Mouse (Mus musculus) neural tube, embryonic 12.5 days (tissue): ENCODE measurements around the gene Pitpna. TPM values are rescaled to one million over a fixed set of nuclear protein-coding genes. Genes with fewer than 3 reads are reported as not detected.

Experiments
- ATAC-seq: fragments of 200-750 bp; cut with Nextera tagmentation; 2 replicates; pipeline ENCODE4 v1.8.0; 2017; ENCODE audit warnings: low read depth, mild to moderate bottlenecking, moderate TSS enrichment, moderate library complexity; ENCODE audit not compliant: low FRiP score
- H3K27ac ChIP-seq: fragments of 300-500 bp; sonication (generic); 2 replicates; pipeline ENCODE4 v1.5.1; 2016
- H3K27me3 ChIP-seq: fragments of 300-500 bp; sonication (generic); replicated peaks from 2 replicates; pipeline ENCODE4 v1.6.1; 2016; ENCODE audit warnings: mild to moderate bottlenecking
- H3K36me3 ChIP-seq: fragments of 300-500 bp; sonication (generic); 2 replicates; pipeline ENCODE4 v1.6.1; 2016; ENCODE audit warnings: mild to moderate bottlenecking
- H3K4me1 ChIP-seq: fragments of 300-500 bp; sonication (generic); 2 replicates; pipeline ENCODE4 v1.6.1; 2016
- H3K4me2 ChIP-seq: fragments of 300-500 bp; sonication (generic); replicated peaks from 2 replicates; pipeline ENCODE4 v1.6.1; 2016; ENCODE audit warnings: mild to moderate bottlenecking
- H3K4me3 ChIP-seq: fragments of 300-500 bp; sonication (generic); 2 replicates; pipeline ENCODE4 v1.5.1; 2016
- H3K9ac ChIP-seq: fragments of 300-500 bp; sonication (generic); 2 replicates; pipeline ENCODE4 v1.6.1; 2016; ENCODE audit warnings: mild to moderate bottlenecking
- H3K9me3 ChIP-seq: fragments of 300-500 bp; sonication (generic); 2 replicates; pipeline ENCODE4 v1.6.1; 2016; ENCODE audit warnings: mild to moderate bottlenecking
- WGBS: fragments of 180-500 bp; shearing (Covaris S2); methylation state at CpG from one replicate; pipeline ENCODE4 v1.1.7; 2016; 5-methylcytosine and 5-hydroxymethylcytosine counted together
- polyA plus RNA-seq: library from polyadenylated mRNA; unstranded; fragments of >200 nt; fragmentation: Nextera tagmentation; extraction: Ambion mirVana; gene quantifications from 2 replicates; pipeline ENCODE4 v1.2.1, GENCODE M21; 2016

Gene Pitpna
- polyA plus RNA-seq: 134 and 140 TPM in 2 replicates

- peaks cover 7% of the 10 kb centered on the region for H3K36me3 ChIP-seq
- peak within 1 kb of the TSS; percentile 97 for H3K4me2 ChIP-seq
- peak within 1 kb of the TSS; percentile 95 for H3K9ac ChIP-seq
- H3K27ac ChIP-seq: peak within 1 kb of the TSS; percentile 87
- peak; percentile 89 for ATAC-seq
- H3K27me3 ChIP-seq: no peaks in the 10 kb centered on the region
- peaks cover 19% of the 10 kb centered on the region for H3K4me1 ChIP-seq
- H3K4me3 ChIP-seq: peak within 1 kb of the TSS; percentile 97
- 6% methylated on average over 49 of the region's 49 CpGs for WGBS
- H3K9me3 ChIP-seq: no peaks in the 10 kb centered on the region
Observed at GRCm38 (mm10) chr11:75587493-75588284, at the start of gene Pitpna. TSS of gene Pitpna (plus strand) at chr11:75588097.

GRCm38 (mm10) chr11:75538184-75538969 lies 49.5 kb upstream of the Pitpna start:
- Histone ChIP-seq H3K27me3 (no peaks in the 10 kb centered on the region), H3K4me2 (no peak overlapping the region; the same call in 1 of the 2 replicates), H3K36me3 (peaks cover 5% of the 10 kb centered on the region; the same call in 1 of the 2 replicates), H3K9me3 (no peaks in the 10 kb centered on the region), H3K4me1 (peaks cover 33% of the 10 kb centered on the region), H3K9ac (0 out of 2 replicates have a peak overlapping the region, but pooled peaks have one; percentile 14), H3K27ac (no peak overlapping the region), H3K4me3 (no peak overlapping the region)
- 70% methylated on average over 9 of the region's 9 CpGs for WGBS
- no peak for ATAC-seq

- no peak overlapping the region for H3K27ac ChIP-seq
- H3K27me3 ChIP-seq: no peaks in the 10 kb centered on the region
- no peak overlapping the region for H3K4me3 ChIP-seq
- peaks cover 5% of the 10 kb centered on the region; the same call in 1 of the 2 replicates for H3K36me3 ChIP-seq
- no peak overlapping the region for H3K9ac ChIP-seq
- peaks cover 31% of the 10 kb centered on the region for H3K4me1 ChIP-seq
- no peaks in the 10 kb centered on the region for H3K9me3 ChIP-seq
- 91% methylated on average over 13 of the region's 13 CpGs for WGBS
- ATAC-seq: no peak
- H3K4me2 ChIP-seq: no peak overlapping the region
Observed at GRCm38 (mm10) chr11:75538970-75539299, 49.0 kb upstream of the Pitpna start.

- H3K27me3 ChIP-seq: no peaks in the 10 kb centered on the region
- no peak overlapping the region for H3K27ac ChIP-seq
- 94% methylated on average over 8 of the region's 8 CpGs for WGBS
- H3K4me3 ChIP-seq: no peak overlapping the region
- H3K9me3 ChIP-seq: no peaks in the 10 kb centered on the region
- no peak overlapping the region for H3K9ac ChIP-seq
- H3K36me3 ChIP-seq: peaks cover 12% of the 10 kb centered on the region; the same call in 1 of the 2 replicates
- peaks cover 21% of the 10 kb centered on the region for H3K4me1 ChIP-seq
- H3K4me2 ChIP-seq: no peak overlapping the region
- ATAC-seq: no peak
Observed at GRCm38 (mm10) chr11:75540209-75540608, 47.7 kb upstream of the Pitpna start.

GRCm38 (mm10) chr11:75540710-75541581 lies 47.0 kb upstream of the Pitpna start:
- no peaks in the 10 kb centered on the region for H3K9me3 ChIP-seq
- H3K4me1 ChIP-seq: peaks cover 15% of the 10 kb centered on the region
- H3K4me3 ChIP-seq: no peak overlapping the region
- 81% methylated on average over 19 of the region's 19 CpGs for WGBS
- no peak overlapping the region for H3K9ac ChIP-seq
- no peak for ATAC-seq
- H3K36me3 ChIP-seq: peaks cover 19% of the 10 kb centered on the region; the same call in 1 of the 2 replicates
- no peak overlapping the region for H3K27ac ChIP-seq
- H3K27me3 ChIP-seq: no peaks in the 10 kb centered on the region
- no peak overlapping the region for H3K4me2 ChIP-seq

- 83% methylated on average over 9 of the region's 9 CpGs for WGBS
- no peak overlapping the region for H3K4me2 ChIP-seq
- peaks cover 4% of the 10 kb centered on the region; the same call in 1 of the 2 replicates for H3K4me1 ChIP-seq
- H3K36me3 ChIP-seq: peaks cover 22% of the 10 kb centered on the region; the same call in 1 of the 2 replicates
- no peaks in the 10 kb centered on the region for H3K9me3 ChIP-seq
- H3K27ac ChIP-seq: no peak overlapping the region
- no peak overlapping the region for H3K4me3 ChIP-seq
- no peak overlapping the region for H3K9ac ChIP-seq
- ATAC-seq: no peak
- H3K27me3 ChIP-seq: no peaks in the 10 kb centered on the region
Observed at GRCm38 (mm10) chr11:75544713-75545112, 43.2 kb upstream of the Pitpna start.

- 83% methylated on average over 4 of the region's 4 CpGs for WGBS
- Histone ChIP-seq H3K27ac (no peak overlapping the region), H3K4me3 (no peak overlapping the region), H3K36me3 (peaks cover 19% of the 10 kb centered on the region; the same call in 1 of the 2 replicates), H3K9me3 (no peaks in the 10 kb centered on the region), H3K27me3 (no peaks in the 10 kb centered on the region), H3K4me2 (no peak overlapping the region), H3K9ac (no peak overlapping the region), H3K4me1 (peaks cover 15% of the 10 kb centered on the region)
- ATAC-seq: no peak
Observed at GRCm38 (mm10) chr11:75546057-75546456, 41.8 kb upstream of the Pitpna start.

GRCm38 (mm10) chr11:75549658-75550111 lies 38.2 kb upstream of the Pitpna start:
- H3K36me3 ChIP-seq: peaks cover 15% of the 10 kb centered on the region; the same call in 1 of the 2 replicates
- 64% methylated on average over 5 of the region's 5 CpGs for WGBS

GRCm38 (mm10) chr11:75550200-75550946 lies 37.5 kb upstream of the Pitpna start:
- Histone ChIP-seq H3K4me2 (no peak overlapping the region), H3K4me1 (peaks cover 26% of the 10 kb centered on the region), H3K9ac (peak overlapping the region; percentile 4; the same call in 1 of the 2 replicates), H3K4me3 (no peak overlapping the region), H3K27me3 (no peaks in the 10 kb centered on the region), H3K36me3 (peaks cover 9% of the 10 kb centered on the region; the same call in 1 of the 2 replicates), H3K27ac (no peak overlapping the region; the same call in 1 of the 2 replicates), H3K9me3 (no peaks in the 10 kb centered on the region)
- ATAC-seq: peak; percentile 50; the same call in 1 of the 2 replicates
- WGBS: 53% methylated on average over 12 of the region's 12 CpGs

More at GRCm38 (mm10) chr11:75549658-75550111, 38.2 kb upstream of the Pitpna start:
- Histone ChIP-seq H3K27ac (no peak overlapping the region), H3K4me2 (no peak overlapping the region), H3K4me1 (peaks cover 26% of the 10 kb centered on the region), H3K27me3 (no peaks in the 10 kb centered on the region), H3K9ac (no peak overlapping the region), H3K9me3 (no peaks in the 10 kb centered on the region), H3K4me3 (no peak overlapping the region)
- 0 out of 2 replicates have a peak, but pooled peaks have one; percentile 4 for ATAC-seq

- no peaks in the 10 kb centered on the region for H3K27me3 ChIP-seq
- no peak overlapping the region for H3K27ac ChIP-seq
- H3K36me3 ChIP-seq: no peaks in the 10 kb centered on the region
- no peaks in the 10 kb centered on the region for H3K9me3 ChIP-seq
- peaks cover 26% of the 10 kb centered on the region for H3K4me1 ChIP-seq
- H3K4me3 ChIP-seq: no peak overlapping the region
- H3K9ac ChIP-seq: no peak overlapping the region
- WGBS: 84% methylated on average over 5 of the region's 5 CpGs
- no peak overlapping the region for H3K4me2 ChIP-seq
- no peak for ATAC-seq
Observed at GRCm38 (mm10) chr11:75551321-75551720, 36.6 kb upstream of the Pitpna start.

GRCm38 (mm10) chr11:75551961-75552441 lies 35.9 kb upstream of the Pitpna start:
- Histone ChIP-seq H3K4me2 (no peak overlapping the region), H3K27ac (no peak overlapping the region), H3K9ac (0 out of 2 replicates have a peak overlapping the region, but pooled peaks have one; percentile 35), H3K36me3 (no peaks in the 10 kb centered on the region), H3K27me3 (no peaks in the 10 kb centered on the region), H3K4me3 (no peak overlapping the region), H3K4me1 (peaks cover 26% of the 10 kb centered on the region), H3K9me3 (no peaks in the 10 kb centered on the region)
- no peak for ATAC-seq
- 73% methylated on average over 9 of the region's 9 CpGs for WGBS
